Mouse (Mus musculus) ES-E14 (cell line): Measurements from ENCODE around the gene Adgrg1. TPM values are rescaled to one million over a fixed set of nuclear protein-coding genes. Genes with fewer than 3 reads are reported as not detected.

Experiments
- DNase-seq: peaks from one replicate; pipeline ENCODE4 v3.0.0-alpha.2; 2013; ENCODE audit warnings: low read depth, low spot score
- H3K27ac ChIP-seq: 2 replicates; pipeline ENCODE4 v1.5.1; 2012; ENCODE audit warnings: low read depth, mild to moderate bottlenecking, low read length, moderate library complexity, mixed read lengths; ENCODE audit not compliant: poor library complexity, insufficient read depth, severe bottlenecking
- H3K36me3 ChIP-seq: 2 replicates; pipeline ENCODE4 v1.6.1; 2012; ENCODE audit warnings: mild to moderate bottlenecking, low read length, moderate library complexity, mixed read lengths; ENCODE audit not compliant: control insufficient read depth, poor library complexity, insufficient read depth, severe bottlenecking
- H3K4me1 ChIP-seq, 2 experiments: fragments of 150-350 bp in 1 of 2; sonication (generic) in 1 of 2; 2 replicates each; pipeline ENCODE4 v1.6.1; 2012; ENCODE audit warnings: low read length in 2 of 2, mild to moderate bottlenecking in 1 of 2, mixed read lengths in 1 of 2; ENCODE audit not compliant: control insufficient read depth in 2 of 2, insufficient read depth in 2 of 2, poor library complexity in 1 of 2
- H3K4me3 ChIP-seq, 2 experiments: fragments of 150-350 bp in 1 of 2; sonication (generic) in 1 of 2; 2 replicates each; pipeline ENCODE4 v1.5.1; 2012; ENCODE audit warnings: low read length in 2 of 2, low read depth in 1 of 2, mild to moderate bottlenecking in 1 of 2, mixed read lengths in 1 of 2; ENCODE audit not compliant: insufficient read depth in 1 of 2, poor library complexity in 1 of 2, severe bottlenecking in 1 of 2
- H3K9ac ChIP-seq: 2 replicates; pipeline ENCODE4 v1.6.1; 2012; ENCODE audit warnings: low read depth, mild to moderate bottlenecking, low read length, mixed read lengths; ENCODE audit not compliant: poor library complexity, insufficient read depth, severe bottlenecking
- H3K9me3 ChIP-seq: fragments of 150-350 bp; sonication (generic); 2 replicates; pipeline ENCODE4 v1.6.1; 2012; ENCODE audit warnings: low read depth, mild to moderate bottlenecking, low read length; ENCODE audit not compliant: control insufficient read depth, insufficient read depth
- CHD2 ChIP-seq: IDR thresholded peaks from 2 replicates; pipeline ENCODE4 v1.6.1; 2014; ENCODE audit warnings: mild to moderate bottlenecking, low read depth, low read length, inconsistent platforms
- HCFC1 ChIP-seq: IDR thresholded peaks from 2 replicates; pipeline ENCODE4 v1.6.1; 2012; ENCODE audit warnings: low read length, inconsistent platforms, borderline replicate concordance; ENCODE audit not compliant: insufficient read depth
- MAFK ChIP-seq: IDR thresholded peaks from 2 replicates; pipeline ENCODE4 v1.6.1; 2014; ENCODE audit warnings: mild to moderate bottlenecking, low read depth, low read length, inconsistent platforms; ENCODE audit not compliant: insufficient read depth
- ZC3H11A ChIP-seq: IDR thresholded peaks from 2 replicates; pipeline ENCODE4 v1.6.1; 2012; ENCODE audit warnings: low read depth, mild to moderate bottlenecking, inconsistent platforms, low read length, borderline replicate concordance
- ZNF384 ChIP-seq: IDR thresholded peaks from 2 replicates; pipeline ENCODE4 v1.6.1; 2012; ENCODE audit warnings: low read depth, low read length, inconsistent platforms
- in situ Hi-C, 2 experiments: fragments of 600-800 bp; cut with MboI; formaldehyde crosslinking; loops; one replicate each; pipeline ENCODE4 v1.15.1; 2025; ENCODE audit warnings: low sequenced_read_pairs in 2 of 2, inconsistent platforms in 1 of 2; ENCODE audit not compliant: unreplicated experiment in 2 of 2
- total RNA-seq: library from RNA; depleted of rRNA; stranded (reverse); fragments of 300-350 nt; gene quantifications from 2 replicates; pipeline ENCODE4 v1.2.3, GENCODE M21; 2012

The Adgrg1 gene
- total RNA-seq, 1 experiment: 5.4 TPM

- Histone ChIP-seq H3K4me1 (peaks cover 4 to 12% of the 10 kb centered on the region in 2 experiments), H3K9me3 (no peaks in the 10 kb centered on the region), H3K27ac (no peak overlapping the region), H3K4me3 (no peak overlapping the region), H3K36me3 (no peaks in the 10 kb centered on the region), H3K9ac (no peak overlapping the region)
- no peak for DNase-seq
- TF ChIP-seq HCFC1: no peak
- no peak for TF ChIP-seq ZC3H11A
- no peak for TF ChIP-seq CHD2
- no peak for TF ChIP-seq MAFK
- no peak for TF ChIP-seq ZNF384
- in situ Hi-C loops: no loop called here
Measured at GRCm38 (mm10) chr8:94995336-94995893, 20.9 kb downstream of the Adgrg1 start.

GRCm38 (mm10) chr8:94996037-94996436 lies 21.5 kb downstream of the Adgrg1 start:
- TF ChIP-seq HCFC1 (no peak), MAFK (no peak)
- peaks cover 6 to 14% of the 10 kb centered on the region in 2 experiments for H3K4me1 ChIP-seq
- H3K27ac ChIP-seq: no peak overlapping the region
- H3K36me3 ChIP-seq: no peaks in the 10 kb centered on the region
- no peak for DNase-seq
- in situ Hi-C loops: no loop called here
- H3K4me3 ChIP-seq: no peak overlapping the region
- no peak overlapping the region for H3K9ac ChIP-seq
- no peaks in the 10 kb centered on the region for H3K9me3 ChIP-seq

DNA sequence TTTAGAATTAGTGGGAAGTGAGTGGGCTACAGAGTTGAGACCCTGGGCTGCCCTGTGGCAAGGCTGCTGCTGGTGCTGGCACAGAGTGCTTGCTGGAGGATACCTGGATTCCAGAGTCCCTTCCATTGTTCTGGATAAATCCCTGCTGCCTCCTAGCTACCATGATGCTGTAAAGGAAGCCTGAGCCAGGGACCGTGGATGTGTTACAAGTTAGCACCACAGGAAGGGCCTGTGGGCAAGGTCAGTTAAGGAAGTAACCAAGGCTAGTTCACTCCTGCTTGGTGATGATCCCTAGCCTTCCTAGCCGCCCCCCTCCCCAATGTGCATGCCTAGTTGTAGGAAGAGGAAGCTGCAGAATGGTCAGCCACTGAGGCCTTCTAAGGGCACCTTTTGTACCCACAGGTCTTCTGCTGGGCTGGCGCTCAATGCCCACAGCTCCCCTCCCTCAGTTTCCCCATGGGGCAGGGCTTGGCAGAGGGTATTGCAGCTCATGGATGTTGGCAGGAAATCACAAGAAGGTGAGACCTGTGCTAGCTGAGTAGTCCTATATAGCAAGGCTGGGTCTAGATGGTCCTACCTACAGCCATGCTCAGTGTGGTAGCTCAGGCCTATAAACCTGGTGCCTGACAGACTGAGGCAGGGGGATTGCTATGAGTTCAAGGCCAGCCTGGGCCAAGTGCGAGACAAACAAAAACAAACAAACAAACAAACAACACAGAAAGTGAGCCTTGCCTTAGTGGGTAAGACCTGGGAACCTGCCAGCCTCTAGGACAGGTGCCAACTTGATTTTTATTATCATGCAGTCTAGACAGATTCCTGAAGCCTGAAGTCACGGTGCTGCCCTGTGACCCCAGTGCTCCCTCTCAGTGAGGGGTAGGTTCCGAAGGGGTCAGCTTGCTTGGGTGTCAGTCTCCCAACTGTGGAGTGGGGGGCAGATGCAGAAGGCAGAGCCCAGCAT lies 22.6 kb downstream of the Adgrg1 start:
- Histone ChIP-seq H3K4me1 (peaks cover 6 to 22% of the 10 kb centered on the region in 2 experiments), H3K4me3 (no peak overlapping the region), H3K9me3 (no peaks in the 10 kb centered on the region), H3K9ac (no peak overlapping the region), H3K36me3 (no peaks in the 10 kb centered on the region), H3K27ac (no peak overlapping the region)
- no peak for DNase-seq
- TF ChIP-seq CHD2 (no peak), HCFC1 (no peak), ZNF384 (no peak), MAFK (no peak), ZC3H11A (no peak)
- in situ Hi-C loops: no loop called here

DNA sequence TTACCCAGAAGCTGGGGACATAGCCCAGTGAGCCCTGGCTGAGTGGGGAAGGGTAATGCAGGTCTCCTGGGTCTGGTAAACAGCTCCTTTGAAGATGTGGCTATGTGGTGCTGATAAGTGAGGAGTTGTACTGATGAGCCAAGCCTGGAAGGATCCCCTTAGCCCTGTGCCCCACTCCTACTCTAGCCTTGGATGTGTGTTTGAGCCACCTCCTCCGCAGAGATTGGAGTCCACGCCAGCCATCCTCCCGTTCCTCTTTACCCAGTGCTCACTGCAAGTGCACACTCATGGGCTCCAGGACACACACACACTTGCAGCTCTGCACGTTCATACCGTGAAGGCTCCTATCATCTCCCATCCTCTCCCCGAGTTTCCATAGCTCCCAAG lies 23.3 kb downstream of the Adgrg1 start:
- Histone ChIP-seq H3K9ac (no peak overlapping the region), H3K4me1 (peaks cover 6 to 25% of the 10 kb centered on the region in 2 experiments), H3K27ac (no peak overlapping the region), H3K9me3 (no peaks in the 10 kb centered on the region), H3K36me3 (no peaks in the 10 kb centered on the region), H3K4me3 (no peak overlapping the region)
- no peak for DNase-seq
- TF ChIP-seq ZC3H11A: no peak
- no peak for TF ChIP-seq CHD2
- no peak for TF ChIP-seq MAFK
- in situ Hi-C loops: no loop called here

- no peaks in the 10 kb centered on the region for H3K9me3 ChIP-seq
- no peaks in the 10 kb centered on the region for H3K36me3 ChIP-seq
- DNase-seq: no peak
- in situ Hi-C loops: no loop called here
- TF ChIP-seq ZNF384: no peak
- TF ChIP-seq CHD2: no peak
- TF ChIP-seq MAFK: no peak
- TF ChIP-seq HCFC1: no peak
- no peak for TF ChIP-seq ZC3H11A
- H3K4me3 ChIP-seq: no peak overlapping the region
- H3K27ac ChIP-seq: no peak overlapping the region
- no peak overlapping the region for H3K9ac ChIP-seq
- H3K4me1 ChIP-seq: peaks cover 6 to 25% of the 10 kb centered on the region in 2 experiments
Measured at GRCm38 (mm10) chr8:94998431-94998830, 23.9 kb downstream of the Adgrg1 start.
